Mouse (Mus musculus) left cerebral cortex, adult 6 months (tissue): ENCODE results near the gene Lonp2. TPM values are rescaled to one million over a fixed set of nuclear protein-coding genes. Genes with fewer than 3 reads are reported as not detected.

Experiments
- long read RNA-seq, 2 experiments: library from polyadenylated mRNA; unstranded; transcript quantifications; one replicate each; pipeline ENCODE4 v2.0.0; 2019 to 2020
- polyA plus RNA-seq: library from polyadenylated mRNA; unstranded; fragments of <200 nt; fragmentation: Nextera tagmentation; gene quantifications from 2 replicates; pipeline ENCODE4 v1.2.3, GENCODE M21; 2021

Gene Lonp2
- 52.4 and 56.9 TPM in 2 replicates for polyA plus RNA-seq
- long read RNA-seq, experiment 1, transcript Lonp2-203 (13 exons, 2,372 nt) = minor isoform, 25 of 413 reads
- long read RNA-seq, experiment 1, transcript Lonp2-201 (15 exons, 2,860 nt) = major isoform, 334 of 413 reads
- long read RNA-seq, experiment 1, partial matches to known transcripts = 29 of 413 reads
- long read RNA-seq, experiment 1, other reads (novel, unspliced or antisense) = 25 of 413 reads
- long read RNA-seq, experiment 2, transcript Lonp2-201 (15 exons, 2,860 nt) = major isoform, 33 of 73 reads
- long read RNA-seq, experiment 2, partial matches to known transcripts = 31 of 73 reads
- long read RNA-seq, experiment 2, other reads (novel, unspliced or antisense) = 5 of 73 reads

DNA sequence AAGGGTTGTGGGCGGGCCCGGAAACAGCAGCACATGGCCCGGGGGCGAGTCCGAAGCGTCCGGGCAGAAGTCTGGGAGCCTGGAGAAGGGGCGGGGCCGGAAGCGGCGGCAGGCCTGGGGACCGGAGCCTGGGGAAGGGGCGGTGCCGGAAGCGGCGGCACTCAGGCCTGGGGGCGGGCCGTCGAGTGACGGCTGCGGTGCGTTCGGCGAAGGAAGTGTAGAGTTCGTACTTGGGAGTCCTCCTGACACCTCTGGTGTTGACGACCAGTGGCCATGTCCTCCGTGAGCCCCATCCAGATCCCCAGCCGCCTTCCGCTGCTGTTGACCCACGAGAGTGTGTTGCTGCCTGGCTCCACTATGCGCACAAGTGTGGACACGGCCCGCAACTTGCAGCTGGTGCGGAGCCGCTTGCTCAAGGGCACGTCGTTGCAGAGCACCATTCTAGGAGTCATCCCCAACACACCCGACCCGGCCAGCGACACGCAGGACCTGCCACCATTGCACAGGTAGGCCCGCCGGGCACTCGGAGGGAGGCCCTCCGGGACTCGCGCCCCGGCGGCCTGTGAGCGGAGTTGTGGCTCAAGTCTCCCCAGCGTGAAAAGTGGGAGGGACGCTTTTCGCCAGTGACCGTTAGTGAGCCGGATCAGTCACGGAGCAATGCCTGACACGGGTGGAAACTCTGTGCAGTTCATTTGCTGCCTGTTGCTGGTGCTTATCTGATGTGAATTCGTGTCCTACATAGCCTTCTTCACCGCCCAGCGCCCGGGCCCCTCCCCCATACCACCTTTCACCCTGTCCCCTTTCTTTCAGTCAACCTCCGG is at the start of gene Lonp2:
Gene Lonp2, plus strand, starts transcription at position 133 of the 821 bp plus-strand sequence.

DNA sequence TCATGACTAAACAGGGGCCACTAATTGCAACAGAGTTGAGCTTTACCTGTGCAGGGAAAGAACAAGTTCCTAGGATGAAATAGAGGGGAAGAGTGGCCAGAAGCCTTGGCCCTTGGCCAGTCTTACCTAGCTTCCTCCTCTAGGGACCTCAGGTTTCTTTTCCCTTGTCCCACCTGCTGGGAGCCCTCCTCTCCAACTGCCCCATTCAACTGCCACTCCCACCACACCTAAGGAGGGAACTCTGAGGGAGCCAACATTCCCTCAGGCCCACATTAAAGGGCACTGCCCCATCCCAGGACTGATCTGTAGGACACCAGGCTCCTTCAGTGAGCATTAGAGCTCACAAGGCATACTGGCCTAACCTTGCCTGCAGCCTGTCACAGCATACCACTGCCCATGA is 43.4 kb upstream of the Lonp2 start, which contains the start of gene Abcc12:
Gene Abcc12, minus strand, starts transcription at position 229 of the 400 bp plus-strand sequence.

DNA sequence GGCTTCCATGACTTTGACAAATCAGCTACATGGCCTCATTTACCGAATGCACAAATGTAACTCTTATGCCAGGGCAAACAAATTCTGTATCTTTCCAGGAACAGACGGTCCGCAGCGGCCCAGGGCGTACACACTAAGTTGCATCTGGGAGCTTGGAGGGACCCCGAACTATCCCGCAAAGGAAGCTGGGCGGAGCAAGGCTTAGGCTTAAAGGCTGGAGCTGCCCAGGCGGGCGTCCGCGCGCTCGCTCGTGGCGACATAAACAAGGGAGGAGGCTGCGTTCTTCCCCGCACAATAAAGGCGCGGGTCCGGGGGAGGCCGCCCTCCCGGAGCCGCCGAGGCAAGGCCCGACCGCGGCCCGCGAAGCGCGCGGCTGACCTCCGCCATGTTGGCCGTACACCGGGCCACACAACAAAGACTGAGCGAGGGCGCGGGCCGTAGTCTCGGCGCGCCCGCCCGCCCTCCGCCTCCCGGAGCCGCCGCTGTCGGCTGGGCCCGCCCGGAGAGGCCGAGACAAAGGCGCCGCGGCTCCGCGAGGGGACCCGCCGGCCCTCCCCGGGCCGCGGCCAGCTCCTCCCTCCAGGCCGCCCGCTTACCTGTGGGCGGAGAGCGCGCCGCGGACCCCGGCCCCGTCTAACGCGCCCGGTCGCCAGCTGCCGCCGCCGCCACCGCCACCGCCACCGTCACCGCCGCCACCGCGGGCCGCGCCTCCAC is 121.5 kb downstream of the Lonp2 start, which contains the start of the genes Gm10638 and Siah1a:
Gene Gm10638, plus strand, starts transcription at position 479 of the 714 bp plus-strand sequence.
Gene Siah1a, minus strand, starts transcription at position 714 of the 714 bp plus-strand sequence.

Other genes with a start within 250 kb of the Lonp2 start
- gene Abcc12, start 43.4 kb upstream of the Lonp2 start, polyA plus RNA-seq = 0.14 and 0.17 TPM in 2 replicates
- 0.38 and 3.5 TPM in 2 replicates for gene Gm10638, start 121.7 kb downstream of the Lonp2 start, polyA plus RNA-seq
- gene Siah1a, start 121.9 kb downstream of the Lonp2 start, polyA plus RNA-seq = 4.1 and 15.0 TPM in 2 replicates